Mouse (Mus musculus) frontal cortex, adult 2 months (tissue): ENCODE results near the gene Tbpl2. TPM values are rescaled to one million over a fixed set of nuclear protein-coding genes. Genes with fewer than 3 reads are reported as not detected.

Experiments
- DNase-seq, 2 experiments: peaks; one replicate each; pipeline ENCODE4 v3.0.0; 2022; ENCODE audit warnings: low spot score in 1 of 2; ENCODE audit errors: extremely low spot score in 1 of 2
- polyA plus RNA-seq: library from polyadenylated mRNA; depleted of rRNA; stranded (reverse); fragments of >200 nt; gene quantifications from 2 replicates; pipeline ENCODE4 v1.2.3, GENCODE M21; 2012; rRNA removed

The Tbpl2 gene
- polyA plus RNA-seq: not detected in 2 replicates

- no peak for DNase-seq
These were observed at the start of gene Tbpl2 for GRCm38 (mm10) chr2:24096495-24096894. TSS of gene Tbpl2 (minus strand) at chr2:24096595.

DNA sequence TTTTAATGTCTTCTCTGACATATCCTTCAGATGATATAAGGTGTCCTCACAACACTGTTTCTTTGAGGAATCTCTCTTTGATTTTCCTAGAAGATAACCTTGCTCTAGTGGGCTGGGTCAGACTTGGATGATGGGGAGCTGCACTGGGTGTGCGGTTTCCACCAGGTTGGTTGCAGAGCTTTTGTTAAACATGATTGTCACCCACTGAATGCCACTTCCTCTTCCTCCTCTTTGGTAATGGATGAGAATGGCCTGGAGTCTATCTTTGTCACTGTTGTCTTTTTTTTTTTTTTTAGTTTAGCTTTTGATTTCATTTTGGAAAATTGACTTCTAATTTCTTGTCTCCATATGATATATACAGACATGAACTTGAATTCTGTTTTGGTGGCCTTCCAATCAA is 38.0 kb upstream of the Tbpl2 start:
- no peak for DNase-seq

DNA sequence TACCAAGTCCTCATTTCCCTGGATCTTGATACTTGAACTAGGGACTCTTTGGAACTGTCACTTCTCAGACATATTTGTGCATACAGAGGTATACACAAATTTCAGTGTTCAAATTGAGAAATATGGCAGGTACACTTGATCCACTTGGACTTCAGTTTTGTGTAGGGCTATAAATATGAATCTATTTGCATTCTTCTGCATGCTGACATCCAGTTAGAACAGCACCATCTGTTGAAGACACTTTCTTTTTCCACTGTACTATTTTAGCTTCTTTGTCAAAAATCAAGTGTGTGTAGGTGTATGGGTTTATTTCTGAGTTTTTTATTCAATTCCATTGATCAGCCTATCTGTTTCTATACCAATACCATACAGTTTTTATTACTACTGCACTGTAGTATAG is 12.7 kb upstream of the Tbpl2 start:
- DNase-seq: peak in 1 of 2 experiments; percentile 34

DNA sequence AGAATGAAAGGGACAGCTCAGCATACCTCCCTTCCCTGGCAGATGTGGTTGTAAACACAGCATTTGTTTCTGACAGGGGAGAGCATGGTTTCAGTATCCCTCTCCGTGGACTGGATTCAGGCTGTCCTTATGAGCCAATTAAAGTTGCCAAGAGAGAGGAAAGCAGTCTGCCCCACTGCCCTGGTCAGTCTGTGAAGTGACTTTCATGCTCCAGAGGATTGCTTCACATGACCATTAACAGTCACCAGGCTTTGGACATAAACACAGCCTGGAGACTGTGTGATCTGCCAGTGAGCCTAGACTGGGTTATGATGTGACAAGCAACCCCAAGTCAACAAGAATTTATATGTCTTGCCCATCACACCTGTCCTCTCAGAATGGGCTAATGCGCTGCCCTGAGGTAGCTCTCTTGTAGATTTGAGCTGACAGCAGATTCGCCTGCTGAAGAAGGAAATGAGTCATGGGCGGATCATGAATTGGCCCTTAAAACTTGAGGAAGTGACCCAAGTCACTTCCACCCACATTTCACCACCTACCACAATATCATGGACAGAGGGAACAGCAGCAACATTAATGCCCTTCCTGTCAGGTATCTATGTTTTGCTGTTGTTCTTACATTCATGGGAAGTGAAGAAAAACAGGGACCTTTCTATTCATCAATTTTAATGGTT is 7.4 kb upstream of the Tbpl2 start:
- no peak for DNase-seq

DNA sequence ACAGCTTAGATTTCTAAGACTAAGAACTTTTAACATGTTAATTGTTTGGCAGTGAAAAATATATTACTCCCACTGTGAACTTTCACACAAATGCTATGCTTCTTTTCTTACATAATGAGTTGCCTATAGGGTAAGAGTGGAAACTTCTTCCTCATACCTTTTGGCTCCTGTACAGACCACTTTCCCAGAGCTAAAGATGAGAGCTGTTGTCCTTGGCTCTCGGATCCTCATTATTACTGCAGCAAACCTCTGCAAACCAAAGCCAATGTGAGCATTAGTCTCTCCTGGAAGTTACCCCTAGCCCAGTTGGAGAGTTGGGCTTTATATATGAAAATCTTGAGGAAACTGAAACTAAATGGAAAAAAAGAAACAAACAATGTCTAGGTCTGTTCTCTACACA is 5.5 kb downstream of the Tbpl2 start:
- no peak for DNase-seq

GRCm38 (mm10) chr2:24050459-24050858 is 45.9 kb downstream of the Tbpl2 start:
- no peak for DNase-seq

GRCm38 (mm10) chr2:24049344-24049990 is 46.9 kb downstream of the Tbpl2 start, which contains the start of gene Hnmt:
TSS of gene Hnmt (minus strand) at chr2:24049394.
- DNase-seq: peak in 1 of 2 experiments; percentile 15

DNA sequence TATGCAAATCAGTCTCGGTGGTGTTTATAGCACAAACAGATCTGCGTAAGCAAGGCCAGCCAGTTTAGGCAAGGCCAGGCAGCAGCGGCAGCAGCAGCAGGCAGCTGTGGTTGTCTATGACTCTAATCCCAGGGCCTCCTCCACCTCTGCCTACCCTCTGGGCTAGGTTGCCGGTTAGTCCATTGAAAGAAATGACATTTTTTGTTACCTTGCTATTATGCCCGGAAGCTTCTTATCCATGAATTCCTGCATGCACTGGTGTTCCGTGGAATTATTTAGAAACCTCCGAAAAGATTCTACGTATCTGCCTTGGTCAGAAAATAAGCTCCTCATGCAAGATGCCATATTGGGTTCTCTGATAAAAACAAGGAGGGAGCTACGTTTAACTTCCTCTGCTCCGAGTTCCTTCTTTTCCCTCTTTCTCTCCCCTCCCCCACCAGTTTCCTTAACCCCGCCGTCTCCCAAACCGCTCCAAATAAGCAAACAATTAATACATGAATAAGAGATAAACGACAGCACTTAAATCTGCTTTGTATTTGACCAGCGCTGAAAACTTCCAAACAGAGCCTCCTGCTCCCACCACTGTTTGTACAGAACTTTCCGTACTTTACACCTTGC is 47.8 kb downstream of the Tbpl2 start:
- DNase-seq: peak; percentile 37 to 67

DNA sequence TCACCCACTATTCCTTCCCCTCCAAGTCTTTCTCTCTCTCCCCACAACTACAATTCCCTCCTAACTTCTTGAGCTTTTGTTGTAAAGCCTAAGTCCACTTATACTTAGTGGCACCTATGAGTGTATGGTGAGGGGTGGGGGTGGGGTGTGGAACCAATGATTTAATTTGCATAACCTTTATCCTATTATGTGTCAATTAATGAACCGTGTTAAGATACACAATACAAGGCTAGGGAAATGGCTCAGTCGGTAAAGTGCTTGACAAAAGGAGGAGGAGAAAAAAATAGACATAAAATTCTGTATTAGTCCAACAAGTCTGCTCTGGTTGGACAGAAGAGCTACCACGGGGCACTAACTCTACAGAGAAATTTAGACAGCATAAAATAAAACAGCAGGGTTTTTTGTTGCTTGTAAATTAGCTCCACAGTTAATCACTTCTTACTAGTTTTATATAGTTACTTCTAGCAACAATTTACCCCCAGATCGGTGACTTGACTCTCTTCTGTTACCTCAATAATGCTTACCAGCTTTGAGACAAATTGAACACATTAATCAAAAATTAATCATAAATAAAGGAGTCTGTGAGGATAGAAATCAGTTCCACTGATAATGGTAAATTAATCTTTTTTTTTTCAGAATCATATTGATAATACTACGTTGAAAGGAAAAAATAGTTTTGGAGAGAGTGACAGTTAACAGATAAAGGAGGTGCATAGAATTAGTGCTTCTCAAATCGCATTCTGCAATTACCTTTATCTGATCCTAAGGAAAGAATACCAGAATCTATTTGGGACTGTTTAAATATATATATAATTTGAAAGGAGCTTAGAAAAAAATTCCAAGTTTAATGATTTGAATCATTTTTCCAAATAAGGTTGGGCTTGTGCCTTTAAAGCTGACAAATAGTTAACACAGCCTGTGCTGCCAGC is 48.6 kb downstream of the Tbpl2 start:
- DNase-seq: no peak

DNA sequence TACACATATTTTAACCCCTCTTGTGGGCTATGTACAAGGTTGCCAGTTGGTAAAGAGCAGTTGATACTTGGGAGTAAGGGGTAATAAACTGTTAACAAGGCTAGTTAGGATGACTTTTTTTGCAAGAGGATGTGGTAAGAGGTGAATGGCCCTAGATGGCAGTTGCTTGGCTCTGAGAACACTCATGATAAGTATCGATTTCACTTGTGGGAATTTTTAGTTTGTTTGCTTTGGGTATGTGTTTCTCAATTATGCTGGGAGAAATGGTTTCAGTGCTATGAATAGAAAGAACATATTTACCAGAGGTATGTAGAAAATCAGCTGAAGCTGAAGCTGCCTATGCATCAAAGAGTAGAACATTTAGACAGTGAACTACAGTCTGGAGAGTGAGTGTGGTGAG is 53.5 kb downstream of the Tbpl2 start:
- DNase-seq: no peak

GRCm38 (mm10) chr2:24040531-24040930 is 55.9 kb downstream of the Tbpl2 start:
- no peak for DNase-seq

Other genes starting within 250 kb of the Tbpl2 start
- 22.9 and 23.6 TPM in 2 replicates for gene Hnmt, start 47.2 kb downstream of the Tbpl2 start, polyA plus RNA-seq
- not detected in 2 replicates for gene Il1f8, start 56.6 kb upstream of the Tbpl2 start, polyA plus RNA-seq
- 0.06 TPM in 1 of 2 replicates, not detected in the other for gene Il1f9, start 89.9 kb upstream of the Tbpl2 start, polyA plus RNA-seq
- gene Il1f6, start 118.8 kb upstream of the Tbpl2 start, polyA plus RNA-seq: not detected in 2 replicates
- 0.11 TPM in 1 of 2 replicates, not detected in the other for gene Il1f5, start 180.4 kb upstream of the Tbpl2 start, polyA plus RNA-seq
- not detected in 2 replicates for gene Il1f10, start 194.6 kb upstream of the Tbpl2 start, polyA plus RNA-seq
- 0.08 and 0.27 TPM in 2 replicates for gene Il1rn, start 240.3 kb upstream of the Tbpl2 start, polyA plus RNA-seq